Mouse (Mus musculus): ENCODE measurements around the gene Gfod1.

DNA sequence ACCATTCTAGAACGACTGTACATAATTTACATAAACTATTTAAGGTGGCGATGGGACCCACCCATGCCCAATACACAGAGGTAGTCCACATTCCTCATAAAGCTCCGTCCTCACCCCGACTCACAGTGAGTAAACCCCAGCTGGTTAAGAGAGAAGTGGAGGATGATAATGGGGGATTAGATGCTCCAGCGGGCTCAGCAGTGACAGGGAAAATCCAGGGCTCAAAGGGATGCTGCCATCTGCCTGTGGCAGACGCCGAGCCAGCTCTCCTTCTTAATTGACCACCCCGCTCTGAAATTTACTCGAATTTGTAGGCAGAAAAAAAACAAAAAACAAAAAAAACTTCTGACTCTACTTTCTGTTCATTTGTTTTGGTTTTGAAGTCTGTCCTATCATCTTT lies 136.3 kb downstream of the Gfod1 start:
- TF ChIP-seq POLR2A (IDR thresholded peaks at IDR 0.05; ENCODE audit: control insufficient read depth, extremely low read depth, insufficient read depth, low read length, poor library complexity) (no peak), CTCF (IDR thresholded peaks at IDR 0.05; ENCODE audit: borderline replicate concordance, control insufficient read depth, extremely low read depth, insufficient read depth, low read length, poor library complexity) (no peak)
